Mouse (Mus musculus) neural tube, embryonic 10.5 days (tissue): ENCODE results near the gene Mical3.
A peak's percentile ranks its signal among the peaks of the same experiment; 100 is the strongest.

ENCODE experiments used
- DNase-seq: peaks from one replicate; pipeline ENCODE4 v3.0.0-alpha.2; 2017; ENCODE audit warnings: low spot score; ENCODE audit errors: extremely low spot score

Mical3 gene

GRCm38 (mm10) chr6:121130773-121131172 is at the start of gene Mical3:
Gene Mical3 (minus strand): TSS chr6:121130999.
- DNase-seq: peak; percentile 67

- DNase-seq: no peak
Measured at GRCm38 (mm10) chr6:121179846-121180245, 49.0 kb upstream of the Mical3 start.

- peak; percentile 61 for DNase-seq
Measured at GRCm38 (mm10) chr6:121178700-121179358, 48.0 kb upstream of the Mical3 start.

- DNase-seq: no peak
Measured at GRCm38 (mm10) chr6:121177118-121177708, 46.4 kb upstream of the Mical3 start.

- DNase-seq: no peak
Measured at GRCm38 (mm10) chr6:121176731-121177098, 45.9 kb upstream of the Mical3 start.

GRCm38 (mm10) chr6:121176011-121176730 is 45.4 kb upstream of the Mical3 start:
- DNase-seq: no peak

GRCm38 (mm10) chr6:121174761-121175160 is 44.0 kb upstream of the Mical3 start:
- no peak for DNase-seq

GRCm38 (mm10) chr6:121173471-121173870 is 42.7 kb upstream of the Mical3 start:
- DNase-seq: no peak

- DNase-seq: no peak
Measured at GRCm38 (mm10) chr6:121171102-121171501, 40.3 kb upstream of the Mical3 start.

GRCm38 (mm10) chr6:121167381-121167975 is 36.7 kb upstream of the Mical3 start:
- DNase-seq: no peak

GRCm38 (mm10) chr6:121166098-121166552 is 35.3 kb upstream of the Mical3 start:
- no peak for DNase-seq

GRCm38 (mm10) chr6:121162616-121163015 is 31.8 kb upstream of the Mical3 start:
- no peak for DNase-seq

- no peak for DNase-seq
Measured at GRCm38 (mm10) chr6:121160126-121160525, 29.3 kb upstream of the Mical3 start.

- DNase-seq: no peak
Measured at GRCm38 (mm10) chr6:121159616-121160015, 28.8 kb upstream of the Mical3 start.

GRCm38 (mm10) chr6:121156030-121156429 is 25.2 kb upstream of the Mical3 start:
- DNase-seq: no peak

- no peak for DNase-seq
Measured at GRCm38 (mm10) chr6:121154451-121155300, 23.9 kb upstream of the Mical3 start.

- DNase-seq: no peak
Measured at GRCm38 (mm10) chr6:121153177-121153576, 22.4 kb upstream of the Mical3 start.

- no peak for DNase-seq
Measured at GRCm38 (mm10) chr6:121151732-121152131, 20.9 kb upstream of the Mical3 start.

- DNase-seq: no peak
Measured at GRCm38 (mm10) chr6:121150126-121150525, 19.3 kb upstream of the Mical3 start.

GRCm38 (mm10) chr6:121149420-121149819 is 18.6 kb upstream of the Mical3 start:
- no peak for DNase-seq

GRCm38 (mm10) chr6:121148360-121148759 is 17.6 kb upstream of the Mical3 start:
- DNase-seq: no peak
